In genomic region chr1:63572229-63572628, GRCm38 (mm10) we compare ENCODE assay signal across 22 mouse cellular contexts. TPM values are rescaled to one million over a fixed set of nuclear protein-coding genes. Genes with fewer than 3 reads are reported as not detected.
DNase-seq lines count a peak whose midpoint lies in the region; ATAC-seq lines count a peak whose summit lies in the region.
"Had no signal": no experiment of that assay in that cellular context is flagged by ENCODE, and none has a peak within 500 bp of the region (broad histone marks: within the 10 kb centered on the region; RNA-seq: fewer than 3 reads in every experiment).

No protein-coding gene starts in this region.

- H3K27me3 ChIP-seq in forebrain, embryonic 16.5 days (replicated peaks; ENCODE audit: control insufficient read depth, insufficient read depth, low read length): no peaks in the 10 kb centered on the region
- H3K27me3 ChIP-seq: embryonic facial prominence, embryonic 12.5 days; neural tube, embryonic 13.5 days; stomach, embryonic 15.5 days had no signal

- WGBS in forebrain, embryonic 16.5 days: 18% methylated on average over 7 of the region's 7 CpGs

- H3K4me3 ChIP-seq in forebrain, embryonic 16.5 days (replicated peaks; ENCODE audit: low read length): no peak overlapping the region
- H3K4me3 ChIP-seq: embryonic facial prominence, embryonic 12.5 days; neural tube, embryonic 13.5 days; stomach, embryonic 15.5 days had no signal

- peaks cover 25% of the 10 kb centered on the region for H3K4me1 ChIP-seq in forebrain, embryonic 16.5 days (replicated peaks; ENCODE audit: control insufficient read depth, insufficient read depth, low read length)
- H3K4me1 ChIP-seq: stomach, embryonic 15.5 days had no signal

- peak; percentile 7 for DNase-seq in adrenal gland, postnatal 25 days
- no peak for DNase-seq in adrenal gland, adult 18-20 months (ENCODE audit: low spot score in 2 of 2)
- DNase-seq in retina, postnatal 1 day: peak; percentile 17
- no peak for DNase-seq in retina, embryonic 14.5 days (ENCODE audit: low spot score)
- no peak for DNase-seq in liver
- DNase-seq in thymus, postnatal 36 days: no peak
- no peak for DNase-seq in embryo, embryonic 11 days
- DNase-seq: adrenal gland, postnatal 14 days; heart, postnatal 10 days; lung, adult 18-20 months had no signal

- no peak overlapping the region for H3K27ac ChIP-seq in forebrain, embryonic 16.5 days (ENCODE audit: low read length)
- H3K27ac ChIP-seq: embryonic facial prominence, embryonic 12.5 days; macrophage; stomach, embryonic 15.5 days had no signal

- peak; percentile 79 for ATAC-seq in forebrain, embryonic 16.5 days
- ATAC-seq: inflammation-experienced regulatory T-cells, adult 6 months had no signal

- H3K9ac ChIP-seq in forebrain, embryonic 16.5 days (replicated peaks; ENCODE audit: low read depth, low read length): no peak overlapping the region
- H3K9ac ChIP-seq: embryonic facial prominence, embryonic 12.5 days; neural tube, embryonic 13.5 days; stomach, embryonic 15.5 days had no signal

- no peaks in the 10 kb centered on the region for H3K36me3 ChIP-seq in forebrain, embryonic 16.5 days (ENCODE audit: control insufficient read depth, insufficient read depth)
- H3K36me3 ChIP-seq: embryonic facial prominence, embryonic 12.5 days; neural tube, embryonic 13.5 days; stomach, embryonic 15.5 days had no signal

- no peaks in the 10 kb centered on the region for H3K9me3 ChIP-seq in forebrain, embryonic 16.5 days (ENCODE audit: control insufficient read depth, low read length)
- H3K9me3 ChIP-seq: embryonic facial prominence, embryonic 12.5 days; neural tube, embryonic 13.5 days; stomach, embryonic 15.5 days had no signal

- H3K4me2 ChIP-seq in forebrain, embryonic 16.5 days (ENCODE audit: low read length): no peak overlapping the region
- H3K4me2 ChIP-seq: embryonic facial prominence, embryonic 12.5 days; neural tube, embryonic 13.5 days; stomach, embryonic 15.5 days had no signal

RNA-seq across cellular contexts. Expression of gene Gm39653, which starts 43.5 kb away (rescaled TPM):
- total RNA-seq in adrenal gland, postnatal 25 days (2021): not detected in 2 replicates
- total RNA-seq in adrenal gland, adult 18-20 months (2021): not detected
- polyA plus RNA-seq in forebrain, embryonic 16.5 days (2015; fragmentation: Nextera tagmentation; extraction: Ambion mirVana): not detected in 2 replicates
- total RNA-seq: adrenal gland, postnatal 14 days; gastrocnemius, adult 8-10 months; heart, postnatal 10 days; layer of hippocampus, adult 8-10 months; monocyte, adult 5-6 weeks had no signal
- polyA plus RNA-seq: embryonic facial prominence, embryonic 12.5 days; inflammation-experienced regulatory T-cells, adult 6 months; kidney, embryonic 16.5 days; limb, embryonic 14.5 days; macrophage; neural tube, embryonic 13.5 days; small intestine, adult 2 months; stomach, embryonic 15.5 days had no signal

Comparison
In these comparisons a context has a peak if more than half of its experiments do, and no peak if none do; other contexts are left out.
1. DNase-seq: peak in adrenal gland, postnatal 25 days (single experiment) and retina, postnatal 1 day (single experiment); none in adrenal gland, adult 18-20 months (0 of 2), retina, embryonic 14.5 days (single experiment), liver (single experiment), thymus, postnatal 36 days (0 of 2) and embryo, embryonic 11 days (single experiment).